Mouse (Mus musculus) stomach, embryonic 14.5 days (tissue): ENCODE measurements around the gene Pnmal1. TPM values are rescaled to one million over a fixed set of nuclear protein-coding genes. Genes with fewer than 3 reads are reported as not detected.
A peak's percentile ranks its signal among the peaks of the same experiment; 100 is the strongest.

ENCODE experiments used
- ATAC-seq: fragments of 200-750 bp; cut with Nextera tagmentation; 2 replicates; pipeline ENCODE4 v1.8.0; 2017; ENCODE audit warnings: low read depth, moderate TSS enrichment; ENCODE audit not compliant: insufficient number of reproducible peaks, insufficient read depth, low FRiP score
- H3K27ac ChIP-seq: fragments of 300-500 bp; sonication (generic); 2 replicates; pipeline ENCODE4 v1.5.1; 2014; ENCODE audit warnings: mild to moderate bottlenecking, low read length, moderate library complexity, mixed read lengths
- H3K27me3 ChIP-seq: fragments of 300-500 bp; sonication (generic); 2 replicates; pipeline ENCODE4 v1.6.1; 2014; ENCODE audit warnings: low read length, control low read depth, mixed read lengths; ENCODE audit not compliant: control insufficient read depth, insufficient read depth
- H3K36me3 ChIP-seq: fragments of 300-500 bp; sonication (generic); 2 replicates; pipeline ENCODE4 v1.6.1; 2014; ENCODE audit warnings: mild to moderate bottlenecking, control low read depth, low read length, moderate library complexity, mixed read lengths; ENCODE audit not compliant: control insufficient read depth, insufficient read depth
- H3K4me1 ChIP-seq: fragments of 300-500 bp; sonication (generic); 2 replicates; pipeline ENCODE4 v1.6.1; 2014; ENCODE audit warnings: low read length, control low read depth, mixed read lengths; ENCODE audit not compliant: control insufficient read depth, insufficient read depth
- H3K4me2 ChIP-seq: fragments of 300-500 bp; sonication (generic); replicated peaks from 2 replicates; pipeline ENCODE4 v1.6.1; 2014; ENCODE audit warnings: low read depth, low read length, control low read depth
- H3K4me3 ChIP-seq: fragments of 300-500 bp; sonication (generic); 2 replicates; pipeline ENCODE4 v1.5.1; 2014; ENCODE audit warnings: low read depth, low read length, control low read depth
- H3K9ac ChIP-seq: fragments of 300-500 bp; sonication (generic); replicated peaks from 2 replicates; pipeline ENCODE4 v1.6.1; 2014; ENCODE audit warnings: low read depth, mild to moderate bottlenecking, control low read depth, low read length, moderate library complexity, mixed read lengths
- H3K9me3 ChIP-seq: fragments of 300-500 bp; sonication (generic); 2 replicates; pipeline ENCODE4 v1.6.1; 2016; ENCODE audit warnings: low read depth, low read length, control low read depth; ENCODE audit not compliant: control insufficient read depth
- WGBS: fragments of 180-500 bp; shearing (Covaris S2); extraction: QIAGEN DNeasy Blood & Tissue Kit; methylation state at CpG from one replicate; pipeline ENCODE4 v1.1.7; 2014; 5-methylcytosine and 5-hydroxymethylcytosine counted together
- polyA plus RNA-seq: library from polyadenylated mRNA; unstranded; fragments of >200 nt; fragmentation: Nextera tagmentation; extraction: Ambion mirVana; gene quantifications from 2 replicates; pipeline ENCODE4 v1.2.1, GENCODE M21; 2014

The Pnmal1 gene
- polyA plus RNA-seq, 1 experiment from 2014 or later, result 4.2 TPM

GRCm38 (mm10) chr7:16993651-16994399 is 34.3 kb downstream of the Pnmal1 start:
- H3K4me1 ChIP-seq, result peaks cover 49% of the 10 kb centered on the region
- no peaks in the 10 kb centered on the region for H3K27me3 ChIP-seq
- peak overlapping the region; percentile 73 for H3K4me2 ChIP-seq
- peak overlapping the region; percentile 82 for H3K4me3 ChIP-seq
- H3K9me3 ChIP-seq, result no peaks in the 10 kb centered on the region
- peak; percentile 93 for ATAC-seq
- peak overlapping the region; percentile 80 for H3K9ac ChIP-seq
- H3K36me3 ChIP-seq, result peaks cover 18% of the 10 kb centered on the region; the same call in 1 of the 2 replicates
- under 1% methylated on average over 27 of the region's 27 CpGs for WGBS
- peak overlapping the region; percentile 94 for H3K27ac ChIP-seq

DNA sequence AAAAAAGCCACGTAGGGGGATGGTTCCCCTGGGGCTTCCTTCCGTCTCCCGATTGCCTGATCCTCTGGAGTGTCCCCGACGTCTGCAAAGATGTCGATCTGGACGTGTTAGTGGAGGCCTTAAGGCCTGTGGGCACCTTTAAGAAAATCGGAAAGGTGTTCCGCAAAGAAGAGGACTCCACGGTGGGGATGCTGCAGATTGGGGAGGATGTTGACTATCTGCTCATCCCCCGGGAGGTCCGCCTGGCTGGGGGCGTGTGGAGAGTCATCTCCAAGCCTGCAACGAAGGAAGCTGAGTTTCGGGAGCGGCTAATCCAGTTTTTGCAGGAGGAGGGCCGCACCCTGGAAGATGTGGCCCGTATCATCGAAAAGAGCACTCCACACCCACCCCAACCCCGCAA is 34.9 kb downstream of the Pnmal1 start:
- Histone ChIP-seq H3K36me3 (peaks cover 24% of the 10 kb centered on the region; the same call in 1 of the 2 replicates), H3K9me3 (no peaks in the 10 kb centered on the region), H3K4me1 (peaks cover 49% of the 10 kb centered on the region), H3K4me3 (peak overlapping the region; percentile 82), H3K27ac (peak overlapping the region; percentile 94), H3K4me2 (peak overlapping the region; percentile 73), H3K27me3 (no peaks in the 10 kb centered on the region), H3K9ac (peak overlapping the region; percentile 80)
- no peak for ATAC-seq
- WGBS, result 2% methylated on average over 20 of the region's 20 CpGs

- peaks cover 27% of the 10 kb centered on the region; the same call in 1 of the 2 replicates for H3K36me3 ChIP-seq
- ATAC-seq, result no peak
- H3K9me3 ChIP-seq, result no peaks in the 10 kb centered on the region
- H3K9ac ChIP-seq, result peak overlapping the region; percentile 80; the same call in 1 of the 2 replicates
- no peaks in the 10 kb centered on the region for H3K27me3 ChIP-seq
- H3K4me1 ChIP-seq, result peaks cover 41% of the 10 kb centered on the region
- peak overlapping the region; percentile 73 for H3K4me2 ChIP-seq
- WGBS, result 74% methylated on average over 4 of the region's 4 CpGs
- peak overlapping the region; percentile 82 for H3K4me3 ChIP-seq
- H3K27ac ChIP-seq, result no peak overlapping the region
Observed at GRCm38 (mm10) chr7:16995345-16995744, 35.9 kb downstream of the Pnmal1 start.

- Histone ChIP-seq H3K36me3 (peaks cover 43% of the 10 kb centered on the region), H3K27me3 (no peaks in the 10 kb centered on the region), H3K9ac (no peak overlapping the region), H3K4me2 (no peak overlapping the region), H3K4me1 (peaks cover 25% of the 10 kb centered on the region), H3K9me3 (no peaks in the 10 kb centered on the region), H3K4me3 (no peak overlapping the region), H3K27ac (no peak overlapping the region)
- ATAC-seq, result no peak
- 60% methylated on average over 4 of the region's 4 CpGs for WGBS
Observed at GRCm38 (mm10) chr7:16999233-16999632, 39.8 kb downstream of the Pnmal1 start.

DNA sequence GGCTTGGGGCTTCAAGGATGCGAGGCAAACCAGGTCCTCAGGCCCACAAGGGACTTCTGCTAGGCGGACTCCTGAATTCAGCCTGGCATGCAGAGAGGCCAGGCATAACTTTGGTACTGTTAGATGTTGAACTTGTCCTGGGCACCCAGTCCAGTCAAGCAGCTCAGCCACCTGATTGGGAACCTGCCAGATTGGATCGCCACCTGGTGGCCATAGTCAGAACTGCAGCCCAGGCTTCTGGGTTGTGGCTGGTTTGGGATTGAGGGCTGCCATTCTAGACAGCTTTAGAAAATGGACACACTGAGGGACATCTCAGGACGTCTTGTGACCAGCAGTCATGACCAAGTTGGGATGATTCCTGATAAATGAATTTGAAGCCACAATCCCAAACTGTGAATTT is 40.2 kb downstream of the Pnmal1 start:
- peaks cover 25% of the 10 kb centered on the region for H3K4me1 ChIP-seq
- peaks cover 47% of the 10 kb centered on the region for H3K36me3 ChIP-seq
- no peak overlapping the region for H3K4me2 ChIP-seq
- no peak overlapping the region for H3K27ac ChIP-seq
- no peaks in the 10 kb centered on the region for H3K27me3 ChIP-seq
- ATAC-seq, result no peak
- WGBS, result 18% methylated on average over 4 of the region's 4 CpGs
- no peak overlapping the region for H3K4me3 ChIP-seq
- no peaks in the 10 kb centered on the region for H3K9me3 ChIP-seq
- H3K9ac ChIP-seq, result no peak overlapping the region

DNA sequence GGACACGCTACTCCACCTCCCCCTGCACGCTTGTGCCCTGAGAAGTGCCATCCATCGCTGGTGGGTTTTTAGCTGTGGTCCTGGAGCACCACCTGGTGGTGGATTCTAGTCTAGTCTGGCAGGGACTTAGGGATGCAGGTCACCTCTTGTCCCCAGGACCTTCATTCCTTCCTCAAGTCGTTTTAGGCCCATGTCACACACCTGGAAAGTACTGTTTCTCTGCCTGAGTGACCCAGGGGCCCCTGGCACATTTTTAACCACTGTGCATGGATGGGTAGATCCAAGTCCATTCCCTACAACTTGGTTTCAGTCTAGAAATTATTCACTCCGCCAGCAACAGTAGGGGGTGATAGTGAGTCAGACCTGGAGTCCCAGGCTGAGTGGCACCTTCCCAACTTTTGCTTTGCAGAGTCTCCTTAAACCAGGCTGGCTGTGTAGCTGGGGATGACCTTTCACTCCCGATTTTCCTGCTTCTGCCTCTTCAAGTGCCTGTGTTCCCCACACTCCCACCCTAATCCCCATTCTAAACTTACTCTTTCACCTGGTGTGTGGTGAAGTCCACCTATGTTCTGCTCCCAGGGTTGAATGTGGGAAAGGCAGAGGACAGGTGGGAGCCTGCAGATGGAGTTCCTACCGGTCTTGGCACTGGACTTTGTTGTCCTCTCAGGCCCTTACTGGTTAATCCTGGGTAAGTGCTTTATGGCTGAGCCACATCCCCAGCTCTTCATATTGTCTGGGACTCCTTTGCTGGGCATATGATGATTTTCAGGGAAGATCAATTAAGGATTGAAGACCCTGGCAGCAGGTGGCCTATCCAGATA is 43.1 kb downstream of the Pnmal1 start:
- peaks cover 67% of the 10 kb centered on the region for H3K36me3 ChIP-seq
- WGBS, result 9% methylated on average over 7 of the region's 7 CpGs
- H3K9ac ChIP-seq, result no peak overlapping the region

GRCm38 (mm10) chr7:17003230-17003960 is 43.9 kb downstream of the Pnmal1 start:
- Histone ChIP-seq H3K27me3 (no peaks in the 10 kb centered on the region), H3K4me1 (no peaks in the 10 kb centered on the region), H3K9ac (no peak overlapping the region), H3K9me3 (no peaks in the 10 kb centered on the region), H3K4me2 (no peak overlapping the region), H3K27ac (no peak overlapping the region), H3K36me3 (peaks cover 67% of the 10 kb centered on the region), H3K4me3 (no peak overlapping the region)
- ATAC-seq, result no peak
- 83% methylated on average over 7 of the region's 7 CpGs for WGBS

More for the DNA sequence above, 43.1 kb downstream of the Pnmal1 start:
- Histone ChIP-seq H3K27ac (no peak overlapping the region), H3K4me2 (no peak overlapping the region), H3K9me3 (no peaks in the 10 kb centered on the region), H3K4me3 (no peak overlapping the region), H3K27me3 (no peaks in the 10 kb centered on the region), H3K4me1 (peaks cover under 1% of the 10 kb centered on the region; the same call in 1 of the 2 replicates)
- peak; percentile 54 for ATAC-seq

- Histone ChIP-seq H3K4me3 (no peak overlapping the region), H3K27ac (no peak overlapping the region), H3K27me3 (no peaks in the 10 kb centered on the region), H3K36me3 (peaks cover 68% of the 10 kb centered on the region), H3K4me1 (no peaks in the 10 kb centered on the region), H3K4me2 (no peak overlapping the region), H3K9me3 (no peaks in the 10 kb centered on the region), H3K9ac (no peak overlapping the region)
- WGBS, result 80% methylated on average over 7 of the region's 7 CpGs
- ATAC-seq, result no peak
Observed at GRCm38 (mm10) chr7:17004716-17005115, 45.2 kb downstream of the Pnmal1 start.
